Mouse (Mus musculus) gastrocnemius, adult 18-20 months (tissue): ENCODE measurements around the gene Lrtm1. TPM values are rescaled to one million over a fixed set of nuclear protein-coding genes. Genes with fewer than 3 reads are reported as not detected.

Source experiments
- DNase-seq: peaks from one replicate; pipeline ENCODE4 v3.0.0; 2021; ENCODE audit warnings: low spot score
- total RNA-seq, 2 experiments: library from RNA; stranded (reverse); gene quantifications; 2 replicates each; pipeline ENCODE4 v1.2.3; 2021

Gene Lrtm1
- total RNA-seq, 2 experiments from 2014 or later = 25.4 to 26.4 TPM

- DNase-seq = no peak
These were observed 13.9 kb downstream of the Lrtm1 start for GRCm38 (mm10) chr14:29031858-29032395.

DNA sequence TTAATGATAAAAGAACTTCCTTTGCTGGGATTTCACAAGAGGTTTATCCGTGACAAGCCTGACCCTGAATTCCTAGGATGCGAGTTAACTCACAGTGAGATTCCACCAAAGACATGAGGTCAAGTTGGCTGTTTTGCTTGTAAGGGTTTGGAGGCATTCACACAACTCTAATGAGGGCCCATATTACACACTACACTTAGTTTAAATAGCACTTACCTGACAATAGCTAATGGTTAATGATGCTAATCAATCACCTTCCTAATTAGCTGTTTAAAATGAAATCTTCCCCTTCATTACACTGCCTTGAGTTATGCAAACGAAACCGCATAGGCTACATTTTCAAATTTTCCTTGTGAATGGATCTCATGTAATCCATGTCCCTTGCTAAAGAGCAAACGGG, 20.2 kb downstream of the Lrtm1 start:
- DNase-seq = no peak

GRCm38 (mm10) chr14:29040606-29041364, 22.8 kb downstream of the Lrtm1 start:
- DNase-seq = peak; percentile 30

DNA sequence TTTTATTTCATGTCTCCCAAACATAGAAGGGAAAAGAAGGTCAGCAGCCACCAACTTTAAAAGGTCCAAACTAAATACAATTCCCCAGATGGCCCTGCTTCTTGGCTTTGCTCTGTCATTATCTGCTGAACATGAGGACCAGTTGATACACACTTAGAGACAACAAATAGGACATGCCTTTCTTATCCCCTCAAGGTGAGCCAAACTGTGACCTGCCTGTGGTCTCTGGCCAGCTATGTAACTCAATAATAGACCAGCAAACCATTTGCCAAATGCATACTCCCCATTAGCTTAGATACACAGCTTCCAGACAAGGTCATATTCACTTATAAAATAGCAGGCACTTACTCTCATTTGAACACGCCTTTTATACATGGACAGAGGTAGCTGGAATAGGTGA, 23.5 kb downstream of the Lrtm1 start:
- DNase-seq = no peak

DNA sequence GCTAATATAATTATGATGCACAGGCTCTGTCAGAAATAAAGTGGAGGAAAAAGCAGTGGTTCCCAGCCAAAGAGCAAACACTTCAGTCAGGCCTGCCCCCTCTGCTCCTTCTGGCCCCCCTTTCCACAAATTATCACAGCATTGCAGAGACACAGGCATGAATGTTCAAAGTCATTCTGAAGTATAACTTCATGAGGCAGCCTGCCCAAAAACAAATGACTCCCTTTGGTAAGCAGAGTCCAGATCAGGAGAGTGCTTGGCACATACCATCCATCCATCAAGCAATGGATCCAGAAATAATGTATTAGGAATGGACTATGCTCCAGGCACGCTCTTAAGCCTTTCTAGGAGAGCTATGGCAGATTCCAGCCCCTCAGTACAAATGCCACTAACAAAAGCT, 24.3 kb downstream of the Lrtm1 start:
- DNase-seq = no peak

- peak; percentile 13 for DNase-seq
These were observed 34.2 kb downstream of the Lrtm1 start for GRCm38 (mm10) chr14:29051951-29052835.

GRCm38 (mm10) chr14:29060679-29061078, 42.7 kb downstream of the Lrtm1 start:
- no peak for DNase-seq

- DNase-seq = no peak
These were observed 43.5 kb downstream of the Lrtm1 start for GRCm38 (mm10) chr14:29061491-29061890.

GRCm38 (mm10) chr14:29062676-29063075, 44.7 kb downstream of the Lrtm1 start:
- no peak for DNase-seq

DNA sequence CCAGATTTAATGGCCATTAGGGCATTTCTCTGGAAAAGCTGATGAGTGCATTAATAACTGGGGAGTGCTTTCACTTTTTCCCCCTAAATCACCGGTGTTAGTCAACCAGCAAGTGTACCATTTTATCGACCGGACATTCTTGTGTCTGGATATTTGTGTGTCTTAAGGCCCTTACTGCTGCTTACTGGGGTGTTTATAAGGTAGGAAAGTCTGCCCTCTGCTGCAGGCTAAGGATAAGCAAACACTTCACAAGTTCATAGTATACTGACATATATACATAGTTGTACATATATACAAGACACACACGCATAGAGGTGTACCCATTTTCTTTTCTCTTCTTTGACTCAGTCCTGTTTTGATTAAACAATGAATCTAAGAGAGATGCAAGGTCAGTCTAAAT, 55.7 kb downstream of the Lrtm1 start:
- DNase-seq = peak; percentile 9

- DNase-seq = no peak
These were observed 59.4 kb downstream of the Lrtm1 start for GRCm38 (mm10) chr14:29077418-29077817.

DNA sequence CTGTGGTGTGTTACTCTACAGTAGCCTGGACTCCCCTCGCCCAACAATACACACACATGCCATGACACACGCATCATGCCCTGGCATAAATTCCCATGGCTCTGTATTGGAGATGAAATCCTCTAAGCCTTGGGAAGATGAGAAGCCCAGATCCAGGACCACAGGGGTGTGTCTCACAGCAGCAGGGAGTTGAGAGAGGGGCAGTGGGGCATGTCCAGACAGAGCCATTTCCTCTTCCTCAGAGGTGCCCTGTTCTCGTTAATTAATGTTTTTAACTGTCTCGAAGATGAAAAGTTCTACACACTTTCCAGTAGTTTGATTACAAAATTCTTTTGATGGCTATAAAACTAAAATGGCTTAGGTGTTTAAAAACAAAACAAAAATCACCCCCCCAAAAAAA, 62.2 kb downstream of the Lrtm1 start:
- DNase-seq = no peak

DNA sequence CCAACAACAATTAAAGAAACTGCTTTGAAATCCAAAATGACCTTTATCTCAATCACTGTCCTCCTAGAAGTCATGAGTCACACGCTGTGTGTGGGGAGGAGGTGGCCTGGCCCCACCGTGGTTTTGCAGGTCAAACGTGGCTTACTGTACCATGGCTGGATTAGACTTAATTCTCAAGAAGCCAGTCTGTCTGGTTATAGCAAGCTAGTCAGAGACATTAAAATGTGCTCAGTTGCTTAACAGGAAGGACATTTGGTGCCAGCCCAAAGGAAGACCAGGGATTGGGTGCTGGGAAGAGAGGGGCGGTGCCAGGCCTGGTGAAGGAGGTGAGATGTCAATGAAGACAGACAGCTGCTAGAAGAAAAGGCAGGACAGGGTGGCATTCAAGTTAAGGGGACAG, 62.6 kb downstream of the Lrtm1 start:
- no peak for DNase-seq

- DNase-seq = no peak
These were observed 64.2 kb downstream of the Lrtm1 start for GRCm38 (mm10) chr14:29082171-29082570.
